ENCODE assay signal across 8 mouse cellular contexts in the genomic region with DNA sequence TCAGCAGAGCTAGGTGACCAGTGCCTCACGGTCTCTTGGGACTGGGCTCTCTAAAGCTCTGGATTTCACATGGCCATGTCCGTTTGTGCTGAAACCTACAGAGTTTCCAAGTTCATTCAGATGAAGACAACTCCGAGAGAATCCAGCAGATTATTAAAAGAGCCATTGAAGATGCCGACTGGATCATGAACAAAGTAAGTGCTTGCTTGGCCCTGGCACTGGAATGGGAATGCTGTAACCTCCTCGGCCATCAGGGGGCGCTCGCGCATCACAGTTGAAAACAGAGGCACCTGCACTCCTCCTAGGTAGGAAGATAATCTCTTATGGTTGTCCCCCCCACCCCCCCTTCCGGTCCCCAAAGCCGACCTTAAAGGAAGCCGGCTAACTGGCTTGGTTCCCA. TPM values are rescaled to one million over a fixed set of nuclear protein-coding genes. Genes with fewer than 3 reads are reported as not detected.
DNase-seq lines count a peak whose midpoint lies in the region; TF ChIP-seq lines count a peak whose summit lies in the region.

No protein-coding gene starts in this region.

- intact Hi-C loops in heart, adult 2 months (cut with DNase I), result loop anchor here (5.0 kb wide), 1 partner anchor 119 kb away; no protein-coding TSS in a partner anchor
- intact Hi-C loops in heart, postnatal 25 days (cut with DNase I), result loop anchor here (1.0 kb wide), 1 partner anchor 118 kb away; no protein-coding TSS in a partner anchor
- intact Hi-C loops in left cerebral cortex, postnatal 14 days (cut with DNase I), result no loop called here

- no peaks in the 10 kb centered on the region for H3K36me3 ChIP-seq in heart, adult 2 months (ENCODE audit: control insufficient read depth, insufficient read depth, low read length)

- no peak for TF ChIP-seq POLR2A in heart, adult 2 months (IDR thresholded peaks at IDR 0.05; ENCODE audit: insufficient read depth, low read depth, low read length)
- no peak for TF ChIP-seq POLR2A in embryonic fibroblast, embryonic 13.5 days (IDR thresholded peaks at IDR 0.05; ENCODE audit: low read depth, low read length)

- H3K27me3 ChIP-seq in heart, adult 2 months (ENCODE audit: control insufficient read depth, insufficient read depth, low read length), result no peaks in the 10 kb centered on the region

- H3K27ac ChIP-seq in heart, adult 2 months, result no peak overlapping the region
- H3K27ac ChIP-seq in embryonic fibroblast, embryonic 13.5 days (ENCODE audit: insufficient read depth, low read length), result no peak overlapping the region

- peak; percentile 85 for TF ChIP-seq CTCF in heart, adult 2 months (IDR thresholded peaks at IDR 0.05)
- peak; percentile 76 for TF ChIP-seq CTCF in embryonic fibroblast, embryonic 13.5 days (IDR thresholded peaks at IDR 0.05; ENCODE audit: borderline replicate concordance, insufficient read depth, low read length)

- peak; percentile 32 to 76 for DNase-seq in heart, adult 2 months
- no peak for DNase-seq in heart, postnatal 25 days (ENCODE audit: low spot score)
- peak; percentile 81 to 82 for DNase-seq in B cell, adult 2 months
- DNase-seq in adrenal gland, postnatal 25 days, result peak; percentile 82
- peak; percentile 75 to 78 for DNase-seq in left cerebral cortex, postnatal 14 days (ENCODE audit: low spot score in 2 of 2)
- peak; percentile 82 for DNase-seq in retina, adult 2 months (ENCODE audit: low read depth, low spot score)
- peak; percentile 85 to 89 for DNase-seq in thymus, postnatal 36 days

- 16% methylated on average over 11 of the region's 11 CpGs for WGBS in heart, adult 2 months

- H3K9ac ChIP-seq in heart, adult 2 months (ENCODE audit: low read depth, low read length), result no peak overlapping the region

- peaks cover 3% of the 10 kb centered on the region for H3K4me1 ChIP-seq in heart, adult 2 months (ENCODE audit: control insufficient read depth, insufficient read depth, low read length)
- peaks cover 4% of the 10 kb centered on the region; the same call in 1 of the 2 replicates for H3K4me1 ChIP-seq in embryonic fibroblast, embryonic 13.5 days (ENCODE audit: control insufficient read depth, insufficient read depth, low read length)

- no peak overlapping the region for H3K4me3 ChIP-seq in heart, adult 2 months
- no peak overlapping the region for H3K4me3 ChIP-seq in embryonic fibroblast, embryonic 13.5 days (ENCODE audit: insufficient read depth, low read length)

- 0 out of 2 replicates have a peak, but pooled peaks have one; percentile 29 for TF ChIP-seq EP300 in heart, adult 2 months (IDR thresholded peaks at IDR 0.05; ENCODE audit: insufficient read depth, low read depth, low read length)

- H3K79me2 ChIP-seq in heart, adult 2 months (replicated peaks; ENCODE audit: control insufficient read depth, insufficient read depth, low read length), result no peaks in the 10 kb centered on the region

RNA-seq across cellular contexts. Expression of a gene that starts 11.6 kb away (rescaled TPM):
- total RNA-seq in heart, adult 2 months (2021), result 10 to 100 TPM; 35.4 to 37.1 TPM
- polyA plus RNA-seq in heart, adult 2 months (2012; rRNA removed), result 40.4 and 45.3 TPM in 2 replicates
- total RNA-seq in heart, postnatal 25 days (2021), result 10 to 100 TPM; 32.5 to 39.6 TPM
- total RNA-seq in adrenal gland, postnatal 25 days (2021), result 42.8 and 59.0 TPM in 2 replicates
- 3.8 and 5.4 TPM in 2 replicates for polyA plus RNA-seq in embryonic fibroblast, embryonic 13.5 days (2011; ENCODE audit: insufficient read length, low read depth, missing spikeins)
- 10 to 100 TPM; 29.3 to 29.4 TPM for total RNA-seq in left cerebral cortex, postnatal 14 days (2021)
